Mouse (Mus musculus) heart, embryonic 12.5 days (tissue): ENCODE measurements around the gene Dtnb. TPM values are rescaled to one million over a fixed set of nuclear protein-coding genes. Genes with fewer than 3 reads are reported as not detected.
"Not testable (repeated sequence)": the region's sequence is repeated elsewhere in the genome, so short reads cannot be mapped to it uniquely, and the experiment has no call there.

Experiments
- ATAC-seq: fragments of 200-750 bp; cut with Nextera tagmentation; 2 replicates; pipeline ENCODE4 v1.8.0; 2017; ENCODE audit warnings: moderate TSS enrichment, moderate library complexity; ENCODE audit not compliant: insufficient number of reproducible peaks, low FRiP score
- H3K27ac ChIP-seq: fragments of 300-500 bp; sonication (generic); 2 replicates; pipeline ENCODE4 v1.5.1; 2016; ENCODE audit warnings: mild to moderate bottlenecking, moderate library complexity; ENCODE audit not compliant: poor library complexity, severe bottlenecking
- H3K27me3 ChIP-seq: fragments of 300-500 bp; sonication (generic); replicated peaks from 2 replicates; pipeline ENCODE4 v1.6.1; 2016; ENCODE audit warnings: mild to moderate bottlenecking, moderate library complexity
- H3K36me3 ChIP-seq: fragments of 300-500 bp; sonication (generic); 2 replicates; pipeline ENCODE4 v1.6.1; 2016; ENCODE audit warnings: mild to moderate bottlenecking, moderate library complexity
- H3K4me1 ChIP-seq: fragments of 300-500 bp; sonication (generic); replicated peaks from 2 replicates; pipeline ENCODE4 v1.6.1; 2016; ENCODE audit warnings: mild to moderate bottlenecking
- H3K4me2 ChIP-seq: fragments of 300-500 bp; sonication (generic); 2 replicates; pipeline ENCODE4 v1.6.1; 2016; ENCODE audit warnings: mild to moderate bottlenecking, moderate library complexity
- H3K4me3 ChIP-seq: fragments of 300-500 bp; sonication (generic); 2 replicates; pipeline ENCODE4 v1.5.1; 2016; ENCODE audit warnings: mild to moderate bottlenecking
- H3K9ac ChIP-seq: fragments of 300-500 bp; sonication (generic); 2 replicates; pipeline ENCODE4 v1.6.1; 2016; ENCODE audit warnings: mild to moderate bottlenecking, moderate library complexity
- H3K9me3 ChIP-seq: fragments of 300-500 bp; sonication (generic); replicated peaks from 2 replicates; pipeline ENCODE4 v1.6.1; 2016; ENCODE audit warnings: mild to moderate bottlenecking, moderate library complexity
- WGBS: fragments of 180-500 bp; shearing (Covaris S2); methylation state at CpG from one replicate; pipeline ENCODE4 v1.1.7; 2016; 5-methylcytosine and 5-hydroxymethylcytosine counted together
- polyA plus RNA-seq: library from polyadenylated mRNA; unstranded; fragments of >200 nt; fragmentation: Nextera tagmentation; extraction: Ambion mirVana; gene quantifications from 2 replicates; pipeline ENCODE4 v1.2.1, GENCODE M21; 2016

Gene Dtnb
- polyA plus RNA-seq, 1 experiment from 2014 or later = 20.5 TPM

DNA sequence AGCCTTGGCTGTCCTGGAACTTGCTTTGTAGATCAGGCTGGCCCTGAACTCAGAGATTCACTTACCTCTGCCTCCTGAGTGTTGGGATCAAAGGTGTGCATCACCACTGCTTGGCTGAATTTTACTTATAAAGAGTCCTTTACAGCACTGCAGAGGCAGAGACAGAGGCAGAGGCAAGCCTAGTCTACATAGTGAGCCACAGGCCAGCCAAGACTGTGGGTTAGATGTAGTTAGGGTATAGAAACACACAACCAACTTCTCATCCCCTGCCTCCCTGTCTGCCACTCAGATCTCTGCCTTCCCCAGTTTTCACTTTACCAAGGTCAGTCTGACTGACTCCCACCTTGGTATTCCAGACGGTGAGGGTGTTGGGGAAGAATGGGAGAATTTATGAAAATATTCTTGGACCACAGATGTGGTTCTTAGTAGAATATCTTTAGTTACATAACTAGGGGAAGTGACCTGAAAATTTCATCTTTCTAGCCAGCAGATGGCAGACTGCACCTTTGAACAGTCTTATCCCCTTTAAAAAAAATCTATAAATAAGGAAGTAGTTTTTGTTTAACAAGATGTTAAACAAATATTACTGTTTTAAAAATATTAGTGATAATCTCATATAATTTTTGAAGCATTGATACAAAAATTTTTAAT is 88.9 kb downstream of the Dtnb start:
- H3K4me3 ChIP-seq = no peak overlapping the region
- no peak for ATAC-seq

DNA sequence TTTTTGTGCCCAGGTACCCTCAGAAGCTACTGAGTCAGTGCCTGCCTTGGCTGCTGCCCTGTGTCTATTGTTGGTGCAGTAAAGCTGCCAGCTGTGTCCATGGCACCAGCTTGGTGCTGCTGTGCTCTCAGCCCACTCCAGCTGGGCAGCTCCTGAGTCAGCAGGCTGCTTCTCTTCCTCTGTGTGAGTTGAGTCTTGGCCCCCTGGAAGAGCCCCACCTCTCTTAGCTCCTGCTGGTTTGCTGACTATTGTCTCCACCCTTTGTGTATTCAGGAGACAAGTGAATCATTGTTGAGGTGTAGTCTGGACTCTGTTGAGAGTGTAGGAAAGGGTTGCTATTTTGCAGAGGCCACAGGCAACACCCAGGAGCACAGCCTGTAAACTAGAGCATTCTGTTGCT is 90.5 kb downstream of the Dtnb start:
- Histone ChIP-seq H3K4me3 (no peak overlapping the region), H3K36me3 (no peaks in the 10 kb centered on the region), H3K27ac (no peak overlapping the region), H3K4me2 (no peak overlapping the region), H3K4me1 (peaks cover 3% of the 10 kb centered on the region), H3K9ac (no peak overlapping the region), H3K27me3 (no peaks in the 10 kb centered on the region), H3K9me3 (no peaks in the 10 kb centered on the region)
- no peak for ATAC-seq

More for the DNA sequence above, 88.9 kb downstream of the Dtnb start:
- Histone ChIP-seq H3K9ac (no peak overlapping the region), H3K9me3 (no peaks in the 10 kb centered on the region), H3K4me1 (peaks cover 14% of the 10 kb centered on the region), H3K36me3 (no peaks in the 10 kb centered on the region), H3K4me2 (no peak overlapping the region), H3K27me3 (no peaks in the 10 kb centered on the region), H3K27ac (no peak overlapping the region)
- WGBS = 53% methylated on average over 1 of the region's 1 CpGs

DNA sequence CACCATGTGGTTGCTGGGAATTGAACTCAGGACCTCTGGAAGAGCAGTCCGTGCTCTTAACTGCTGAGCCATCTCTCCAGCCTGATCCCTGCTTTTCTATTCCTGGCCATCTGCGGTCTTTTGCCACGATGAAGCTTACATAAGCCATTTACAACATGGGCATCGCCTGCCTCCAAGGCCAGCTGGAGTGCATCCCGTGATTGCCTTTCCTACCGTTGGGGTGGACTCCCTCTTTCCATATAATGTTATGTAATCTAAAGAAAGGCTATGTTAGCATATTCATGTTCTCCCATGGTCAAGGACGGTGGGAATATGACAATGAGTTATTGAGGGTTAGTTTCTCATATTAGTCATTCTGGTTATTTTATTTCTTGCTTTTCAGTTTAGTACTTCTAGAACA is 91.2 kb downstream of the Dtnb start:
- H3K9ac ChIP-seq = no peak overlapping the region
- no peaks in the 10 kb centered on the region for H3K36me3 ChIP-seq
- no peak overlapping the region for H3K4me2 ChIP-seq
- no peaks in the 10 kb centered on the region for H3K4me1 ChIP-seq
- no peak overlapping the region for H3K27ac ChIP-seq
- no peaks in the 10 kb centered on the region for H3K27me3 ChIP-seq
- H3K4me3 ChIP-seq = no peak overlapping the region
- WGBS = 89% methylated on average over 7 of the region's 7 CpGs
- no peaks in the 10 kb centered on the region for H3K9me3 ChIP-seq
- no peak for ATAC-seq

GRCm38 (mm10) chr12:3669971-3670381 is 97.8 kb downstream of the Dtnb start:
- Histone ChIP-seq H3K9me3 (no peaks in the 10 kb centered on the region), H3K4me2 (no peak overlapping the region), H3K4me1 (peaks cover 12% of the 10 kb centered on the region), H3K36me3 (no peaks in the 10 kb centered on the region), H3K9ac (no peak overlapping the region), H3K27me3 (no peaks in the 10 kb centered on the region), H3K27ac (no peak overlapping the region), H3K4me3 (no peak overlapping the region)
- ATAC-seq = no peak
- 23% methylated on average over 5 of the region's 5 CpGs for WGBS

- Histone ChIP-seq H3K4me3 (no peak overlapping the region), H3K9ac (no peak overlapping the region), H3K27ac (no peak overlapping the region), H3K4me1 (peaks cover 12% of the 10 kb centered on the region), H3K27me3 (no peaks in the 10 kb centered on the region), H3K36me3 (no peaks in the 10 kb centered on the region), H3K9me3 (no peaks in the 10 kb centered on the region), H3K4me2 (no peak overlapping the region)
- WGBS = 74% methylated on average over 4 of the region's 4 CpGs
- no peak for ATAC-seq
These were observed 98.9 kb downstream of the Dtnb start for GRCm38 (mm10) chr12:3671117-3671516.

DNA sequence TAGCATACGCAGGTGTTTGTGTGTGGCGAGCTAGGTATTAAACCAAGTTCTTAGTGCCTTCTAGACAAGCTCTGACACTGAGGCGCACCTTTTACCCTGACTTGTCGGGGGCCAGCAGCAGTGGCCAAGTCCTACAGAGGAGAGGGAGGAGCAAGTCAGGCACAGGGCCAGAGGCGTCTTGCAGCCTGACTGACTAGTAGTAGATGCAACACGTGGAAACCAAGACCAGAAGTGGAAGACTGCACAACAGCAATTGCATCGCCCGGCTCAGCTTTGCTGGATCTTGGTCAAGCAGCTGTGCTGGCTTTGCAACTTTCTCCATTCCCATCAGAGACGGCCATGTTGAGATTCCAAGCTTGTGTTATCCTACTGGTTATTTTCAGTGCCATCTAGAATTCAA is 100.6 kb downstream of the Dtnb start:
- H3K9me3 ChIP-seq = no peaks in the 10 kb centered on the region
- 72% methylated on average over 9 of the region's 9 CpGs for WGBS

DNA sequence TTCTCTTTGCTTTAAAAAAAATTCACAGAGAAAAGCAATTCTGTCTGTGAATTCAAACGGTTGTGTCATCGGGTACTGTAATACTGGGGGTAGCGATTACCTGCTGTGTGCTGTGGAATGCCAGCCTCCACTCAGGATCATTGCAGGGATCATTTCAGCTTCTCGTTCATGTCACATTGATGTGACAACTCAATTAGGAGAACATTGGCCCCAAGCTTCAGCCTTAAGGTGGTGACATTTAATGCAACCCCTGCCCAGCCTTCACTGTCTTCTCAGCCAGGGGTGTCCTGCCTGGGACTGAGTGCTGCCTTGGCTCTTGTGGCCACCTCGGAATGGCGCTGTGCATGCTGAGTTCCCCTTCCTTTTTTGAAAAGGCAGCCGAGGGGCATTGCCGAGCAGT is 101.7 kb downstream of the Dtnb start:
- peaks cover 12% of the 10 kb centered on the region for H3K4me1 ChIP-seq
- H3K4me2 ChIP-seq = no peak overlapping the region
- no peaks in the 10 kb centered on the region for H3K9me3 ChIP-seq
- no peak overlapping the region for H3K27ac ChIP-seq
- ATAC-seq = no peak
- WGBS = 68% methylated on average over 8 of the region's 8 CpGs
- H3K36me3 ChIP-seq = no peaks in the 10 kb centered on the region
- H3K9ac ChIP-seq = no peak overlapping the region
- H3K27me3 ChIP-seq = no peaks in the 10 kb centered on the region
- H3K4me3 ChIP-seq = no peak overlapping the region

More for the DNA sequence above, 100.6 kb downstream of the Dtnb start:
- no peak for ATAC-seq
- no peak overlapping the region for H3K4me3 ChIP-seq
- no peak overlapping the region for H3K9ac ChIP-seq
- peaks cover 12% of the 10 kb centered on the region for H3K4me1 ChIP-seq
- H3K27me3 ChIP-seq = no peaks in the 10 kb centered on the region
- no peak overlapping the region for H3K27ac ChIP-seq
- no peaks in the 10 kb centered on the region for H3K36me3 ChIP-seq
- H3K4me2 ChIP-seq = no peak overlapping the region

- ATAC-seq = no peak
- Histone ChIP-seq H3K9ac (no peak overlapping the region), H3K4me3 (no peak overlapping the region), H3K27me3 (no peaks in the 10 kb centered on the region), H3K4me2 (no peak overlapping the region), H3K27ac (no peak overlapping the region), H3K4me1 (peaks cover 11% of the 10 kb centered on the region), H3K9me3 (no peaks in the 10 kb centered on the region), H3K36me3 (no peaks in the 10 kb centered on the region)
- 82% methylated on average over 9 of the region's 9 CpGs for WGBS
These were observed 102.7 kb downstream of the Dtnb start for GRCm38 (mm10) chr12:3674913-3675312.

GRCm38 (mm10) chr12:3680721-3681120 is 108.5 kb downstream of the Dtnb start:
- Histone ChIP-seq H3K4me3 (no peak overlapping the region), H3K27me3 (no peaks in the 10 kb centered on the region), H3K27ac (no peak overlapping the region), H3K4me1 (no peaks in the 10 kb centered on the region), H3K9me3 (no peaks in the 10 kb centered on the region), H3K9ac (no peak overlapping the region), H3K36me3 (no peaks in the 10 kb centered on the region), H3K4me2 (no peak overlapping the region)
- ATAC-seq = no peak
- WGBS = 84% methylated on average over 5 of the region's 5 CpGs

DNA sequence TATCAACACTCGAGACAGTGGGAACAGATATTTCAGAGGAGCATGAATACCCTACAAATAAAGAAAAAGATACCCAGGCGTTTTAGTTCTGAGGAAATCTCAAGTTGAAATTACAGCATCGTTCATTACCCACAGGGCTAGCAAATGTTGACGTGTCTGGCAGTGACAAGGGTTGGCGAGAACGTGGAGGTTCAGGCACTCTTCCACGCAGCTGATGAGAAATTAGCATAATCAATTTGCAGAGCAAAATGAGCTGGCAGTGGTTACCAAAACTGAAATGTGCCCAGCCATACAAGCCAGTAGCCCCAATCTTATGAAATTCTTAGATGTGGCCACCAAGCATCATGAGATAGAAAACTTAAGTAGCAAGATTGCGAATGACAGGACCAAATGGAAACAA is 110.9 kb downstream of the Dtnb start:
- Histone ChIP-seq H3K27ac (no peak overlapping the region), H3K4me3 (no peak overlapping the region), H3K4me1 (no peaks in the 10 kb centered on the region), H3K9me3 (no peaks in the 10 kb centered on the region), H3K36me3 (no peaks in the 10 kb centered on the region), H3K9ac (no peak overlapping the region), H3K27me3 (no peaks in the 10 kb centered on the region), H3K4me2 (no peak overlapping the region)
- 68% methylated on average over 8 of the region's 8 CpGs for WGBS
- ATAC-seq = no peak

DNA sequence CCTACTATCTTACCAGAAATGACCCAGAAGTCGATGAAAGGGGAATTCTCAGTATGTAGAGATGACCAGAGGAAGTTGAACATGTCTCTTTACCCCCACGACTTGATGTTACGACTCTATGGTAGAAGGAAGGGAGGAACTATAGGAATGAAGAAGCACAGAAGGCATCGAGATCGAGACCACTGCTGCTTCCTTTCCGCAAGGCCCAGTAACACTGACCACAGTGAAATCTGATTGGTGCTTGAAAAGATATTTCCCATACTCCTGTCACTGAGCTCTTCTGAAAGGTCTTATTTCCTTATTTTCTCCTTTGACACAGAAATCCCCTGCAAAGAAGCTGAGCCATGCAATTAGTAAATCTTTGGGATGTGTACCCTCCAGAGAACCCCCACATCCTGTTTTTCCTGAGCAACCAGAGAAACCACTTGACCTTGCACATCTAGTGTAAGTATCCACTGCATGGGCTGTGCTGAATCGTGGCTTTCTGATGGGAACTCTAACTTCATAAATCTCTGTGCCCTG is 114.3 kb downstream of the Dtnb start:
- no peak for ATAC-seq

DNA sequence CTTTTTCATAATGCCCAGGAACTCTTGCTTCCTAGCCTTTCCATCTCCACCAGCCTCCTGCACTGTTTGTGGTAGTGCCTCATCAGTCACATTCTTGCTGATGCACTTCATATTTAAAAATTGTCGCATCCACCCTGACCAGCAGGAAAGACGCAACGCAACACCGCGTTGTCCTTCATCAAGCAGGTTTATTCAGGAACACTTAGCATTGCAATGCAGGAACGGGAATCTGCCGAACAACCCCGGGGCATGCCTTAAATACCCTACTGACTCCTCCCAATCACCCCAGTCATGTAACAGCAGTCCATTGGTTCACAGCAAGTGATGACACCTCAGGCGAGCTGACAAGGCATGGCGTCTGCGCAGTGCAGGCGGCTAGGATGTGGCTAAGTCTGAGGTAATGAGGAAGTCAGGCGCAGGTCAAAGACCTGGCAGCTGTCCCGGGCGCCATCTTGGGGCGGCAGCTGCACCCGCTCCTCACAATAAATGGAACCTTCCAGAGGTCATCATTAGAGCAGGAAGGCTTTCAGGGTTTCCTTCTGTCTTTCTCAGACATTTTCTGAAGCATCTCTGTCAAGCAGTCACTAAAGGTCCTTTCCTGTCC is 118.8 kb downstream of the Dtnb start:
- 86% methylated on average over 17 of the region's 17 CpGs for WGBS

More for the DNA sequence above, 114.3 kb downstream of the Dtnb start:
- WGBS = 79% methylated on average over 7 of the region's 7 CpGs
- no peaks in the 10 kb centered on the region for H3K36me3 ChIP-seq
- H3K4me3 ChIP-seq = no peak overlapping the region
- H3K27ac ChIP-seq = no peak overlapping the region
- no peak overlapping the region for H3K9ac ChIP-seq
- H3K27me3 ChIP-seq = no peaks in the 10 kb centered on the region
- H3K4me1 ChIP-seq = no peaks in the 10 kb centered on the region
- H3K9me3 ChIP-seq = no peaks in the 10 kb centered on the region
- no peak overlapping the region for H3K4me2 ChIP-seq

More for the DNA sequence above, 118.8 kb downstream of the Dtnb start:
- not testable (repeated sequence) for H3K4me2 ChIP-seq, H3K27me3 ChIP-seq, H3K9me3 ChIP-seq, ATAC-seq, H3K4me3 ChIP-seq, H3K9ac ChIP-seq, H3K27ac ChIP-seq, H3K36me3 ChIP-seq, H3K4me1 ChIP-seq
